Mouse (Mus musculus): Measurements from ENCODE around the gene Adgrl2. TPM values are rescaled to one million over a fixed set of nuclear protein-coding genes. Genes with fewer than 3 reads are reported as not detected.

Adgrl2 gene
- total RNA-seq, 2 experiments from 2014 or later = 62.4 to 80.4 TPM

DNA sequence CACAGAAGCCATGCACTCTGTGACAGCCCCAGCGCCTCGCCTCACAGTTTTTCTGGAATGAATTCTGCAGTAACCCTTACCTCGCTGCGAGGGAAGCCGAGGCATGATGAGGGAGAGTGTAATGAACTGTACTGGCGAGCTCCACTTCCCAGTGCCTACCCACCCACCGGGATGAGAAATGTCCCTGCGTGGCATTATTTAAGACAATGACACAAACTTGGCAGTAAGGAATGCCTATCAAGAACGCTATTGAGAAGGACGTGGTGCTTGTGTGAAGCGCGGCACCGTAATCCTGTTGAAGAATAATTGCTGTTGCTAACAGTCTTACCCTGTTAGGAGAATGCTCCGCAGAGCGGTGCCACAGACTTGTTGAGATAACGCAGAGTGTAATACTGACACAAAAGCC is 13.2 kb downstream of the Adgrl2 start:
- peak; percentile 30 for DNase-seq

DNA sequence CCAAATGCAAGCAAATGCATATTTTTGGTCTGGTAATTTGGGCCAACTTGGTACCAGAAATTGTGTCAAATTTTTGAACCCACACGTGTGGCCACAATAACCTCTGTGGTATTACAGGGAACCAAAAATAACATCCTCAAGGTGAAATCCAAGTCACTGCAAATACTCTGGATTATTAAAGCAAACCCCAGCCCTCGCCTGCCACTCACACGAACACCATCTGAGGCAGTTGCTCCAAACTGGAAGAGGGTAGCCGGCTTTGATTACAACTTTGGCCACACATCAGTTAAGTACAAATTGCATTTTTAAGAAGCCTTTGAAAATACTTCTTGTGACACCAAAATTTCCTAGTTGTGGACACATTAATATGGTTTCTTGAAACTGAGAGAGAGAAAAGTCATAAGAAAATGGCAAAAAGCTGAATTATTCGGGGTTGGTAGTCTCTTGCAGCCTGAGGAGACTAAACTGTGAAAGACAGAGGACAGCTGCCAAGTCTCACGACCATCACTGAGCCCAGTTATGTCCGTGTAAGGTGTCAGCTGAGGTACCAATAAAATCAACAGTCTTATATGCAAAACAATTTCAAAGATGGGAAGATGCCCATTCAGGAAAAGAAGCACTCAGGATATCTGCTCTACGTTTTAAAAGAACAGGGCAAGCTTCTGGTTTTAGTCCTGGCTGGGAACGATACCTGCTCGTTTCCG is 18.3 kb downstream of the Adgrl2 start:
- no peak for DNase-seq

DNA sequence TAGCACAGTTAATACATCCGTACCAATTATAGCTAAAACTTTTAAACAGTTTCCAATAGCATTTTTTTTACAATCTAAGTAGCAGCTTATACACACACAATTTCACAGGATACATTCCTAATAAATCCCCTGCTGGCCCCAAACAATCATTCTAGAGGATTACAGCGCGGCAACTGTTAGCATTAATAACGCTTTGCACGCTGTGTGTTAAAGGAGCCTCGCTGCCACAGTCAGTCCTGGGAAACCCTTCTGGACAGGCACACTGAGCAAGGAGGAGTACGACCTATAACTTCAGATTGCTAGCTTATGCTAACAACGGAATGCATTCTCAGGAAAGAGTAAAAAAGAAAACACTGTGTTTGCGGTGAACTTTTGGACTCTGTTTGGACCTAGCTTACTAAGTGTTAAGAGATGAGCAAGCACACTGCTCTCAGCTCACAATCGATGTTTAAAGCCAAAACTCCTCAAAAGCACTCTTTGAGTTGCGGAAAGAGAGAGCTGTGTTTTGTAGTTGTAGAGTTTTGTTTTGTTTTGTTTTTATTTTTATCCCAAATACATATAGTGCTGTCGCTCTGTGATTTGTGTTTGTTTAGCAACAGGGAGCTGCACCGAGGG is 25.3 kb downstream of the Adgrl2 start:
- DNase-seq = no peak

DNA sequence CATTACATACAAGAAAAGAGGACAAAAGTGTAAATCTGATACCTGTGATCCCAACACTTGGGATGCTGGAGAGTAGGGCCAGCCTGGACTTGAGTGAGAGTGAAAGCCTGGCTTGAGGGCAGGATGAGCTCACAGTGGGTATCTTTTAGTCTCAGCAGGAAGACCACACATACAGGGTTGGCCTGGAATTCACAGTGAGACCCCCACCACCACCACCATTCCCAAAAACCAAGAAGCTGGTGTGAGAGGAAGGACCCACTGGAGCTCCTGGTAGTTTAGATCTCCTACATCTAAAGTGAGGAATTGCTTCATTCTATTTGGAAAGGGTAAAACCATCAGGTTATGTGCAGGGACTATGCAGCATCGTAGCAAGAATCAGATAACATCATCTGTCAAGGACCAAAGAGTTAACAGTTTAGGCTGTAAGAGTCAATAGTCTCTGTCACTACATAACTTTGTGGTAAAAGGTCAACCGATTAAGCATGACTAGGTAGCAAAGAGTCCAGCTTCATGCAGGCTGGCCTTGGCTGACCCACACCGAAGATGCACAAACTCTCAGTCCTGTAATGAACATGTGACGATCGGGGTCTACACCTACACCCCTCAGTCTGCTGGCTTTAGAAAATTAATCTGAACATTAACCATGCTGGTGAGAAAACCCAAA is 26.8 kb downstream of the Adgrl2 start:
- no peak for DNase-seq

DNA sequence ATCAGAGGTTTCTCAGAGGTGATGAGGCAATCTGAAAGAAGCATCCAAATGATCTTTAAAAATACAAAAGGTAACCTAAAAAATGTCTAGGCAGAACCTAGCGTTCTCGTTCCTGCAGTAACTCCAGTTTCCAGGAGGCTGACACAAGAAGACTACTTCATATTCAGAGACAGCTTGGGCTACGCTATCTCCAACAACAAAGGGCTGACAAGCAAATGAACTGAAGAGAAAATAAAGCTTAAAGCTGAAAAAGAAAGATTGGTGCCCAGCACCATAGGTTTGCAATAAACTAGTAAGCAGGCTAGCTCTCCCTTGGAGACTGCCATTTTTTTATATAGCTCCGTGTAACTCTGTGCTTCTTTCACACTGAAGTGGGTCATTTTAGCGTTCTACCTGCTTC is 28.7 kb downstream of the Adgrl2 start:
- no peak for DNase-seq

DNA sequence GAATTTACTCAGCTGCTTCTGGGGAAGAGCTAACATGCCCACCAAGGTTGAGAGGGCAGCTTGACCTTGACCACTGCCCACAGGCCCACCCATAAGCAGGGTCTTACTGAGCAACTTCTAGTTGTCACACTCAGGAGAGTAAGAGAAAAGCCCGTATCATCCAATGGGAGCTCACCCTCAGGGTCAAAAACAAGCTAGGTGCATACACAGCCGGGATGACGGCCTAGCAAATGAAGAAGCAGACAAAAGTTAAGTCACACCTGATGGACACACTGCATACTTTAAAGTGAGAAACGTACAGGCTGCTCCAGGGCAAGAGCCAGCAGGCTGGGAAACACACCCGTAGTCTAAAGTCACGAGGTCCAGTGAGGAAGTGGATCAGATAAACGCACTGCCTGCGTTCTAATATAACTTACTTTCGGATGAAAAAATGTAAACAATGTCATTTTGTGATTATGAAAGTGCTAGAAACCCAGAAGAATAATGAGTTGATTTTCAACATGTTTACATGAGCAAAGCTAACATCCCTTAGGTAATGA is 29.5 kb downstream of the Adgrl2 start:
- DNase-seq = no peak

DNA sequence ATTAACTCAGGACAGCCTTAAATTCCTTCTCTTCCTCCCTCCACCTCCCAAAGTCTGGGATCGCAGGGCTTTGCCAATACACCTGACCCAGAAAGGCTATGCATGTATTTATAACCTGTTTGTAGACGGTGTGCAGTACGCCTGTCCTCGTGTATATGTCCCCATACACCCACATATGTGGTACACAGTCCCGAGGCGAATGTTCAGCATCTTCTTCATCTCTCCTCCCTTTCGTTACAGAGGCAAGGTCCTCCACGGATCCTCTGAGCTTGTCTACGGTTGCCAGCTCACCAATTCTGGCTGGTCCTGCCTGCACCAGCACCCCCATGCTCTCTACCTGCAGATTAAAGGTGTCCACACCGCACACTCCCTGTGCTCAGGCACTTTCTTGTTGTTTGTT is 30.1 kb downstream of the Adgrl2 start:
- DNase-seq = no peak

DNA sequence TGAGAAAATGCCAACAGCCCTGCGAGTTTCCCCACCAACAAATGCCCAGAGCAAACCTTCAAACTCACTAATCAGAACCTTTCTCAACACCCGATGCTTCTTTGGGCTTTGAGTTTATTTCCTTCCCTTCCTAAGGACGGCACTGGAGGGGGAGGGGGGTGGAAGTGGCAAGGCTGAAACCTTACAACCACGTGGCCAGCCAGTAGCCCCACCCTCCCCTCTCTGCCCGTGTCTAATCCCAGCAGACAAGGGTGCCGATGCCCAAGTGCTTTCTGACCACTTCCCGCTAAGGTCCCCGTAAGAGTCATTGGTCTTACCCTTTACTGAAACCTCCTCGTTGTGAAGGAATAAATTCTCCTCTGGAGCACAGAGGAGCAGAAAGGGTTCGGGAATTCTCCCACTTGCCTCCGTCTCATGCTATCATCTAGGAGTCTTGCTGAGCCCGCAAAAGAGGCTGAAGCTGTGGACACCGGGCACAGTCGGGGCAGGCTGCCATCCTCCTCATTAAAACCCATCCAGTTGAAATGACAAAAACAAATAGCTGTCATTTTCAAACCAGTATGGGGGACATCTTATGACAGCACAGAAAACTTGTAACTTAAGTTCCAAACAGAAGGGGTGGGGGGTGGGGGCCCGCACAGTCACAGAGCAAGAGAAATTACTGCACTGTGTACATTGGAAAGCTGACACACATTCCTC is 30.9 kb downstream of the Adgrl2 start:
- peak; percentile 75 for DNase-seq

DNA sequence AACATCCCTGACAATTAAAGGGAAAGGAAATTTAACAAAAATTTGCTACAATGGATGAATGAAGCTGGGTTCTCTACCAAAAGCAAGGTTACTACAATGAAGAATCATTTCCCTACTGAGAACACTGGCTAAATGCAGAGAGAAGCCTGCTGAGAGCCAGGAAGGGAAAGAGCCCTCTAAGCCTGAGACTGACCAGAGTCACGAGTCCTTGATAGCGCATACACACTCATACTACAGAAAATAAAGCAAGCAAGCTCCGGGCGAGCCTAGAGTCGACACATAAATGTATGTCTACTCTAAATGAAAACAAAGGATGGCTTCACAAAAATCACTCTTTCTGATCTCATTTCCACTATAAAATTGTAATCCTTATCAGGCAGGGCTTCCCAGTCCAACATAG is 31.6 kb downstream of the Adgrl2 start:
- no peak for DNase-seq

DNA sequence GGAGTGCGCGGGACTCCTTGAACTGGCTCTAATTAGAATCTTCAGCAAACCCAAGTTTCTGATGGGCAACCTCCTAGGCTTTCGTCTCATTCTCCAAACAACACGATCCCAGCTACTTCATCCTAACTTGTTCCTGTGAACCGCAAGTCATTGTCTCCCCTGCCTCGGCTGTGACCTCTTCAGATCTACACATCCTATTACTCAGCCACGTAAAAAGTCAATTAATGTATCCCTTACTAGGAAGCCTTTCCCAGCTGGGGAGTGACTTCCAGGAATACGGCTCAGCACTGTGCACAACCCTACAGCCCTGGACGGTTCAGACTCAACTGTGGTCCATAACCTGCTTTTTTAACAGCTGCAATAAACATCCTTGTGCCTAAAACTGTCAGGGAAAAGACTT is 32.2 kb downstream of the Adgrl2 start:
- no peak for DNase-seq

DNA sequence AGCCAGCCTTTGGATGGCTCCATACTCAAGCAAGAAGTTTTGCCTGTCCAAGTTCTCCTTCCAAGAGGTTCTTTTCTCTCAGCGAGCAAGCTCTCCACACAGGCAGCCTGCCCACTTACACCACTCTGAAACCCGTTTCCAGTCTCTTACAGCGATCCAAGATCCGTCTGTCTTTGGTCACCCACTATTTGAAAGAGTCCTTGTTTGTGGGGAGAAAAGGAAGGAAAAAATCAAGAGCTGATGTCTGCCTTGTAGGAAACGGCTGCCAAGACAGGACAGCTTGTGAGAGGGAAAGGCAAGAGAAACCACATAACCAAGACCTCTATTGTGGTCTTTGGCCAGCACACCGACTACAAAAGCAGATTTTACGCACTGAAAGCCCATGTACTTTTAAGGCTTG is 33.5 kb downstream of the Adgrl2 start:
- DNase-seq = no peak

DNA sequence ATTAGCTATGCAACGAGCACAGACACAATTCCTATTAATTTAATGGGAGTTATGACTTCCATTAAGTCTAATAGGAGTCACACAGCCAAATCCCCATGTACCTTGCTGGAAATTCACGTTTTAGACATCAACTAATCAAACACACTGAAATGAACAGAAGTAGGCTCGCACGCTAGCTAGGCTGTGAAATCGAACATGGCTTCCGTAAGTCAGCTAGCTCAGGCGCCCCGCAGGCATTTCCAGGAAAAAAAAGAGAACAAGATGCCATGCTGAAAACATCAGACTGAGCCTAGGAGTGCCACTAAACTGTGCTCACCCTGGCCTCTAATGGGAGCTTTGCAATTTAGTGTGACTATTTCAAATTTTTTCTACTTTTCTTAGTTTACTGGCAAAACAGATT is 40.6 kb downstream of the Adgrl2 start:
- no peak for DNase-seq

DNA sequence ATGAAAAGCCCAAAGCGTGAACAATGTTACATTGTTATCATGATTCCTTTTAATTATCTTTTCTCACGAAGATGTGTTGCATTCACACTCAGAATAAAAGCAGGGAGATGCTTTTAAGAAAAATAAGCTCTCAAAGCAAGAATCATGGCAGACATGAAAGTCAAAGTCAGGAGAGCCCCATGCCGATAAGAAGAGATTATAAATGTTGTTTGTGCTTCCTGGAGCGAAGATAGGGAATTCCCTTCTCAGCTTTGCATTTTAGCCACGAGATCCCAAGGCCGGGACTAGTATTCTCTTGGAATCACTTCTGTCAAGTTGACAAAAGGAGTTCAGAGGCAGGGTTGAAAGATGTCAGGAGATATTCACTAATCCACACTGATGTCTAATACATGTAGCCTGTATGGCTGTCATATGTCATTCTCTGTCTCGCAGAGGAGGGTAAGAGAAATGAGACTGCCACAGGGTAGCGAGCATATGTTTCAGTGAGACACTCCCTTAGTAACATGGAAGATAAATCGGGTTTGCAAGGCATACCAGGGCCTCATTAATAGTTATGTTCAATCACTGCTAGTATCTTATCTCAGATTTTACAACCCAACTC is 42.5 kb downstream of the Adgrl2 start:
- no peak for DNase-seq

DNA sequence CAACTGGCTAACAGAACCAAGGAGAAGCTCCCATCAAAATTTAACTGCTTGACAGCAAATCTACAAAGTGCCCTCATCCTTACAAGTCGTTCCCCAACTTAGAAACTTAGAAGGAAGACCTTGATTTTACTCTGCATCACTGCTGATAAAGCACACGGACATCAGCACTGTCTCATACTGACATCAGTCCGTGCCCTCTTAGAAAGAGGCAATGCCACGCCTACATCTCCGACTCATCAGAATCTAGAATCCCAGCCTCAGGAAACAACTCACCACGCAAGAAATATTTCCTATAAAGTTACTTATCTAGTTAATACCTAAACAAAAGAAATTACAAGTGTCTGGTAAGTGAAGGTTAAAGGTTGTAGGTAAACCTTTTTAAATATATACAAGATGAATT is 43.1 kb downstream of the Adgrl2 start:
- DNase-seq = no peak

DNA sequence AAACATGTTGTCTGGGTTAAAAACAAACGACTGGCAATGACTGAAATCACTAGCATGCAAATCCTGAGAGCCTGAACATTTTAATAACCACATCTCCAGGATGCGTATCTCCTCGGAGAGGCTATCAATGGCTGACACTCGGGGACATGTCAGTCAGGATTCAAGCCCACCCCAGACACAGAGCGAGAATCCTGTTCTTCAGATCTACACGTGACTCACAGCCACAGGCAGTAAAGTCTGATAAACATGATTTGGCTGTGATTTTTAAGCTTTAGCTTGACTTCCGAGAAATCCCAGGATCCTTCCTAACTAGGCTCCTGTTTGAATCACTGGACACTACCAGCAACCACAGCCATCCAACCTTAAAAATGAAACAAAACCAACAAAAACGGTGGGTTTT is 44.8 kb downstream of the Adgrl2 start:
- no peak for DNase-seq

DNA sequence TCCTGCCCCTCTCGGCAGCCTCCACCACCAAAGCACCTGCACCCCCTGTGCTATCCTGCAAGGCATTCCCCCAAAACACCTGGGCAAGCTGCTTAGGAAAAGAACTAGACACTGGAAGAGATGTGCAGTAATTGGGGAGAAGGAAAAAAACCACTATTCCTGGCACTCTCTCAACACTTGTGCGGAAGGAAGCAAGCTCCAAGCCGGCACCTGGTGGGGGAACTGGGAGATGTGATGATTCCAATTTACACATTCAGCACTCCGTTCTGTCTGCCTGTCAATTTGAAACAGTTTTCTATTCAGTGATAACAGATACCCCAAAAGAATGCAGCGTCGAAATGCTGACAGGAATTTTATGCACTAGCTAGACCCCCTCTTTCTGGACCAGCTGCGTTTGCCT is 50.9 kb downstream of the Adgrl2 start:
- DNase-seq = no peak

DNA sequence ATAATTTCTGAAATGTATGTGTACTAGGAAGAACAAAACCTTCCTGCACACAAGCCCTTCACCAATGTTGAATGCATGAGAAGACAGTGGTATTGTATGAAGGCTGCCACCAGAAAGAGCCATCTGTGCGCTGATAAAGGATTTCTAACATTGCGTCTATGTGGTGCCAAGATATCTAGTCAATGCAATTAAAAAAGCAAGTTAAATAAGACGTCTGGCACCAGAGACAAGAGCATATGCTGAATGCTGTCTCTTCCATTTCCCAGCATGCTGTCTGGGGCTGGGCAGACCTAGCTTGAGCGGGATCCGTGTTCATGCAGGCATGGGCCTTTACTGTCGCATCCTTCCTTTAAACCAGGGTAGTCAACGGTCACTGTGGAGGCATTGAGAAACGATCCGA is 55.3 kb downstream of the Adgrl2 start:
- no peak for DNase-seq

DNA sequence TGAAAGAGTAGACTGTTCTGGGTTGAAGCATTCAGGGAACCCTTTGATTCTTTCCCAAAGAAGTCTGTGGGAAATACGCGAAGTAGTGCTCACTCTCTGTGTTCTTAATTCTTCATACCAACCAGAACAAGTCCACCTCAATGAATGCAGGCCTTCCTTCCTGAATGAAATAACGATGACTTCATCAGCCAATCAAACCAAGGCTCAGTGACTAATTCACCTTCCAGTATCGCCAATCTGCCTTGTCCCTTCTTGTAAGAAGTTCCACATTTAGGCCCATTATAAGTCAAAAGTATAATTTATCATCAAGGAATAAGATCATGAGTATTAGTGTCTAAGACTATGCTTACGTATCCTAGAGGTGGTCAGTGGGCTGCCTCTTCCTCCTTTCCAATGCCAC is 56.1 kb downstream of the Adgrl2 start:
- DNase-seq = no peak

DNA sequence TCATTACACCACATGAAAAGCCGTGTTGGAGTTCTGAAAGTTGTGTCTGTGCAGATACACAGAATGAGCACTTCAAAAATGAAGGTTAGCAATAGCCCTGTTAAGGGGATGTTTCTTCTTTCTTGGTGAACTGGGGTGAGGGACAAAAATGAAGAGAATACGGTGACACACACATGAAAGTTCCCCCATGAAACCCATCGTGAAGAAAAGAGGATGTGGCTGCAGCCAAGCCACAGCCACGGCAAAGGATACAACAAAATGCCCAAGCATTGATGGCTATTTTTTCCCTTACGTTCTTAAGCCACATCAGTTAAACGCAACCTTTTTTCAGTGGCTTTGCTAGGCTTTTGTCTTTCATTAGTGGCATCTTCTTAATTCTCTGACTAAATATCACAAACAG is 57.2 kb downstream of the Adgrl2 start:
- DNase-seq = no peak

DNA sequence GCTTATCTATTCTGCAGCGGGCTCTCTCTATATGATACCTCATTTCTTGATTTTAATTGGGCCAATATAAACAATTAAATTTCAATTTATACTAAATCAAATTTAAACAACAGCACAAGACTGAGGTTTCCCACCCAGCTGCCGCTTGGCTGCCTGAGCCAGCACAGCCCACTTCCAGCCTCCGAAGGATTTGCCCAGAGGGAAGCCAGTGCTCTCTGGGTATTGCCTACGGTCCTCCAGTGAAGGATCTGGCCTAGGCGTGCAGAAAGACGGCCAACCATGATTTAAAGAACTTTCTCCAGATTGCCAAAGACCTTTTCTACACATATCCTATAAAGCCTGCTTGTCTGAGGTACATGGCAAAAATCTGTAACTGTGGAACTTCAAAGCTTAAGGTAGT is 59.4 kb downstream of the Adgrl2 start:
- DNase-seq = no peak

DNA sequence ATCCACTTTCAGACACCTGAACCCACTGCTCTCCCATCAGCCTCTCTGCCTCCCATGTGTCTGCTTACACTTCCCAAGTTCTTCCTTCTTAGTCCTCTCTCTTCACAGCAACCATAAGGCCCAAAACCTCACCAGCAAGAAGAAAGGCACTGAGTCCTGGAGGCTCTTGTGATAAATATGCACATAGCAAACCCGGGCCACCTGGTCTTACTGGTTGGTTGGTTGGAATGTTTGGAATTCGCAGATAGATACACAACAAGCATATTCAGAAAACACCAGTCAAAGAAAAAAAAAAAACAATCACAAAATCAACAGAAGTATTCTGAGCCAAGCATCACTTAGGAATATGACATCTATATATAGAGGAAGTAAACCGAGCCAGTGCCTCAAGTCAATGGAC is 64.0 kb downstream of the Adgrl2 start:
- DNase-seq = no peak

DNA sequence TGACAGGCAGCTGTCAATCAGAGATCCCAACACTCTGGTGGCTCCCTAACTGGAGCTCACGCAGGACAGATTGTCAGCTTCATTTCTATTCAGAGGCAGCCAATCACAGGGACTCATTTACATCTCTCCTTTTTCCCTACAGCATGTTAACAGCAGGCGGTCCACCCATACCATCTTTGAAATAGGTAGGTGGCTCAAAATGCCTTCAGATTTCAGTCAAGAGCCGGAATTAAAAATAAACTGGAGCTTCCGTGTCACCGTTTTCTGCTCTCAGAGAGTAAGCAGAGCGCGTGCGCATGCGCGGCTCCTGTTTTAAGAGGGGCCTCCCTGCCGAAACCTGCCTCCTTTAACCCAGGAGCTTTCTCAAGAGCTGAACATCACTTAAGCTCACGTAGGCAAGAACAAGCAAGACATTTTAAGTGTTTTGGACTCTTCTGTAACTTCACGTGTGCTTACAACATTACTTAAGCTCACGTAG is 67.7 kb downstream of the Adgrl2 start:
- no peak for DNase-seq

Measured in adrenal gland, postnatal 10 days (tissue).